Mouse (Mus musculus) gastrocnemius, adult 18-20 months (tissue): ENCODE data around the gene Ccdc151. TPM values are rescaled to one million over a fixed set of nuclear protein-coding genes. Genes with fewer than 3 reads are reported as not detected.
A peak's percentile ranks its signal among the peaks of the same experiment; 100 is the strongest.

Experiments used
- DNase-seq: peaks from one replicate; pipeline ENCODE4 v3.0.0; 2021; ENCODE audit warnings: low spot score
- total RNA-seq, 2 experiments: library from RNA; stranded (reverse); gene quantifications; 2 replicates each; pipeline ENCODE4 v1.2.3; 2021

The Ccdc151 gene
- total RNA-seq, 2 experiments from 2014 or later, result not detected

GRCm38 (mm10) chr9:21996178-21996867 is 6.1 kb downstream of the Ccdc151 start:
- no peak for DNase-seq

- DNase-seq, result no peak
Measured at GRCm38 (mm10) chr9:21992227-21992626, 10.2 kb downstream of the Ccdc151 start.

GRCm38 (mm10) chr9:21989230-21990110 is 13.0 kb downstream of the Ccdc151 start, which contains the start of gene Rgl3:
Gene Rgl3, minus strand, starts transcription at chr9:21989446.
- DNase-seq, result peak; percentile 39

- no peak for DNase-seq
Measured at GRCm38 (mm10) chr9:21988421-21989101, 13.9 kb downstream of the Ccdc151 start.

- no peak for DNase-seq
Measured at GRCm38 (mm10) chr9:21987592-21988342, 14.7 kb downstream of the Ccdc151 start.

- no peak for DNase-seq
Measured at GRCm38 (mm10) chr9:21983911-21984310, 18.5 kb downstream of the Ccdc151 start.

- DNase-seq, result no peak
Measured at GRCm38 (mm10) chr9:21978398-21979128, 23.9 kb downstream of the Ccdc151 start.

GRCm38 (mm10) chr9:21977972-21978371 is 24.5 kb downstream of the Ccdc151 start:
- DNase-seq, result no peak

GRCm38 (mm10) chr9:21977331-21977730 is 25.1 kb downstream of the Ccdc151 start:
- DNase-seq, result no peak

GRCm38 (mm10) chr9:21976626-21977175 is 25.7 kb downstream of the Ccdc151 start:
- DNase-seq, result no peak

- no peak for DNase-seq
Measured at GRCm38 (mm10) chr9:21969304-21969703, 33.1 kb downstream of the Ccdc151 start.

- DNase-seq, result no peak
Measured at GRCm38 (mm10) chr9:21968883-21969282, 33.6 kb downstream of the Ccdc151 start.

GRCm38 (mm10) chr9:21963417-21963816 is 39.0 kb downstream of the Ccdc151 start, which contains the start of gene Epor:
Gene Epor, minus strand, starts transcription at chr9:21963506.
- DNase-seq, result peak; percentile 16

- peak; percentile 15 for DNase-seq
Measured at GRCm38 (mm10) chr9:21962416-21963059, 39.9 kb downstream of the Ccdc151 start.

- DNase-seq, result no peak
Measured at GRCm38 (mm10) chr9:21962010-21962409, 40.4 kb downstream of the Ccdc151 start.

- DNase-seq, result no peak
Measured at GRCm38 (mm10) chr9:21961366-21961980, 41.0 kb downstream of the Ccdc151 start.

GRCm38 (mm10) chr9:21960558-21961208 is 41.8 kb downstream of the Ccdc151 start:
- no peak for DNase-seq

- DNase-seq, result no peak
Measured at GRCm38 (mm10) chr9:21960135-21960534, 42.3 kb downstream of the Ccdc151 start.

GRCm38 (mm10) chr9:21959244-21959643 is 43.2 kb downstream of the Ccdc151 start:
- no peak for DNase-seq
